Mouse (Mus musculus) stomach, postnatal 0 days (tissue): ENCODE results near the gene Bms1. TPM values are rescaled to one million over a fixed set of nuclear protein-coding genes. Genes with fewer than 3 reads are reported as not detected.

Experiments used
- ATAC-seq: fragments of 200-750 bp; cut with Nextera tagmentation; 2 replicates; pipeline ENCODE4 v1.8.0; 2017; ENCODE audit not compliant: low FRiP score, low TSS enrichment
- DNase-seq: peaks from one replicate; pipeline ENCODE4 v3.0.0-alpha.2; 2016; ENCODE audit warnings: low spot score
- H3K27ac ChIP-seq: fragments of 300-500 bp; sonication (generic); replicated peaks from 2 replicates; pipeline ENCODE4 v1.5.1; 2014; ENCODE audit warnings: mild to moderate bottlenecking, control low read depth
- H3K27me3 ChIP-seq: fragments of 300-500 bp; sonication (generic); 2 replicates; pipeline ENCODE4 v1.6.1; 2014; ENCODE audit warnings: low read length; ENCODE audit not compliant: control insufficient read depth, insufficient read depth
- H3K36me3 ChIP-seq: fragments of 300-500 bp; sonication (generic); 2 replicates; pipeline ENCODE4 v1.6.1; 2014; ENCODE audit warnings: low read length, mixed read lengths; ENCODE audit not compliant: control insufficient read depth, insufficient read depth
- H3K4me1 ChIP-seq: fragments of 300-500 bp; sonication (generic); replicated peaks from 2 replicates; pipeline ENCODE4 v1.6.1; 2014; ENCODE audit warnings: antibody characterized with exemption; ENCODE audit not compliant: control insufficient read depth, insufficient read depth
- H3K4me2 ChIP-seq: fragments of 300-500 bp; sonication (generic); replicated peaks from 2 replicates; pipeline ENCODE4 v1.6.1; 2014; ENCODE audit warnings: low read depth, mild to moderate bottlenecking, control low read depth, moderate library complexity
- H3K4me3 ChIP-seq: fragments of 300-500 bp; sonication (generic); 2 replicates; pipeline ENCODE4 v1.5.1; 2014; ENCODE audit warnings: low read depth, low read length, control low read depth
- H3K9ac ChIP-seq: fragments of 300-500 bp; sonication (generic); 2 replicates; pipeline ENCODE4 v1.6.1; 2014; ENCODE audit warnings: mild to moderate bottlenecking, low read length, control low read depth, mixed read lengths
- H3K9me3 ChIP-seq: fragments of 300-500 bp; sonication (generic); 2 replicates; pipeline ENCODE4 v1.6.1; 2016; ENCODE audit warnings: low read length; ENCODE audit not compliant: control insufficient read depth
- CTCF ChIP-seq: IDR thresholded peaks from 2 replicates; pipeline ENCODE4 v1.5.1; 2016; ENCODE audit warnings: antibody characterized with exemption, low read depth, mild to moderate bottlenecking, moderate library complexity
- EP300 ChIP-seq: optimal IDR thresholded peaks from 2 replicates; pipeline ENCODE3; 2016; ENCODE audit warnings: antibody characterized with exemption
- WGBS: fragments of 180-500 bp; shearing (Covaris S2); extraction: QIAGEN DNeasy Blood & Tissue Kit; methylation state at CpG from one replicate; pipeline ENCODE4 v1.1.7; 2014; 5-methylcytosine and 5-hydroxymethylcytosine counted together
- polyA plus RNA-seq: library from polyadenylated mRNA; unstranded; fragments of >200 nt; fragmentation: Nextera tagmentation; extraction: Ambion mirVana; gene quantifications from 2 replicates; pipeline ENCODE4 v1.2.1, GENCODE M21; 2015

Bms1 gene
- 9.6 and 11.1 TPM in 2 replicates for polyA plus RNA-seq

- ATAC-seq = peak; percentile 98
- Histone ChIP-seq H3K27me3 (no peaks in the 10 kb centered on the region), H3K36me3 (peaks cover 7% of the 10 kb centered on the region), H3K4me1 (0 out of 2 replicates have a peak, but pooled peaks cover 3% of the 10 kb centered on the region), H3K9ac (peak within 1 kb of the TSS; percentile 92), H3K4me3 (peak within 1 kb of the TSS; percentile 97), H3K27ac (peak within 1 kb of the TSS; percentile 91), H3K4me2 (peak within 1 kb of the TSS; percentile 69), H3K9me3 (no peaks in the 10 kb centered on the region)
- DNase-seq = peak; percentile 94
- under 1% methylated on average over 67 of the region's 67 CpGs for WGBS
- TF ChIP-seq EP300 (peak; percentile 38), CTCF (peak; percentile 99)
Observed at GRCm38 (mm10) chr6:118419050-118419920, at the start of gene Bms1. Gene Bms1, minus strand, starts transcription at chr6:118419474.

- ATAC-seq (no peak), DNase-seq (no peak)
- Histone ChIP-seq H3K9ac (no peak overlapping the region), H3K27ac (no peak overlapping the region), H3K4me2 (no peak overlapping the region), H3K4me3 (no peak overlapping the region), H3K27me3 (no peaks in the 10 kb centered on the region), H3K9me3 (no peaks in the 10 kb centered on the region), H3K4me1 (no peaks in the 10 kb centered on the region), H3K36me3 (no peaks in the 10 kb centered on the region)
- TF ChIP-seq CTCF = no peak
- no peak for TF ChIP-seq EP300
- WGBS = 83% methylated on average over 15 of the region's 15 CpGs
Observed at GRCm38 (mm10) chr6:118462069-118462705, 42.9 kb upstream of the Bms1 start.

DNA sequence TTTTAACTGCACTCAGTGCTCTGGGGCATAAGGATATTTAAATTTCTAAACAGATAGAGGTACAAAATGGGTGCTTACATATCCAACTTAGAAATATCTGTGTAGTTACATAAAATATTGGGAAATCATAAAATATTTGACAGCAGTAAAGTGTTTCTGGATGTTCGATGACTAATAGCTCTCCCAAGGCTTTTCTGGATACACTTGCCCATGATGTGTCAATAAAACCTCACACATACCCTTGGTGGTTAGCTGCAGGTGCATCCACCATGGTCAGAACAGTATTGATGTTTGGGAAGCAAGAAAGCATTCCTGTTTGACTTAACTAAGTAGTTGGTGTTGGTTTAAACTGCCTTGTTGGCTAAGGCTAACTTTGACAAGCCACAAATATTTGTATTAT lies 38.5 kb upstream of the Bms1 start:
- ATAC-seq = no peak
- DNase-seq = no peak
- Histone ChIP-seq H3K27me3 (no peaks in the 10 kb centered on the region), H3K9me3 (no peaks in the 10 kb centered on the region), H3K4me3 (no peak overlapping the region), H3K9ac (no peak overlapping the region), H3K4me1 (no peaks in the 10 kb centered on the region), H3K27ac (no peak overlapping the region), H3K4me2 (no peak overlapping the region), H3K36me3 (no peaks in the 10 kb centered on the region)
- WGBS = 84% methylated on average over 1 of the region's 1 CpGs
- no peak for TF ChIP-seq EP300
- TF ChIP-seq CTCF = no peak

GRCm38 (mm10) chr6:118455042-118455631 lies 35.9 kb upstream of the Bms1 start, which contains the start of gene Zfp248:
Gene Zfp248, minus strand, starts transcription at chr6:118455528.
- peak within 1 kb of the TSS; percentile 72 for H3K4me3 ChIP-seq
- peak within 1 kb of the TSS; percentile 88 for H3K9ac ChIP-seq
- H3K27ac ChIP-seq = peak within 1 kb of the TSS; percentile 93
- peak; percentile 75 for TF ChIP-seq CTCF
- TF ChIP-seq EP300 = no peak
- no peaks in the 10 kb centered on the region for H3K27me3 ChIP-seq
- H3K4me2 ChIP-seq = peak within 1 kb of the TSS; percentile 84
- peak; percentile 82 for DNase-seq
- peak; percentile 97 for ATAC-seq
- no peaks in the 10 kb centered on the region for H3K4me1 ChIP-seq
- under 1% methylated on average over 43 of the region's 43 CpGs for WGBS
- no peaks in the 10 kb centered on the region for H3K9me3 ChIP-seq
- H3K36me3 ChIP-seq = no peaks in the 10 kb centered on the region

DNA sequence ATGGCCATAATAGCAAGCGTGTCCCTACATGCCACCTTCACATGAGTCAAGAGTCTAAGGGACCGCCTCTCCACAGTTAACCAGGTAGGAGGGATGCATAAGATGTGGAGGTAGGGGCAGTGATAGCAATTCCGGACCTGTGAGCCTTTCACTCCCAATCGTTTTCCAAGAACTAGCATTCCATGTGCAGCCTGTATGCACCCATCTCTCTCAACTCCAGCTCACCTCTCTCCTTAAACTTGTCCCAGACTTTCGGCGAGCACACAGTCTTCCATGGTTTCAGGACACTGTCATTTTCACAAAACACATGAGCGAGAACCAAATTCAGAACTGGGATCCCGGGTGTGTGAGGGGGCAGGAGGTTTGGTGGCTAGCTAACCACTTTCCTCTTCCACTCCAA lies 35.2 kb upstream of the Bms1 start:
- peak overlapping the region; percentile 93 for H3K27ac ChIP-seq

More for the DNA sequence above, 35.2 kb upstream of the Bms1 start:
- WGBS = 16% methylated on average over 8 of the region's 8 CpGs
- no peaks in the 10 kb centered on the region for H3K9me3 ChIP-seq
- no peaks in the 10 kb centered on the region for H3K27me3 ChIP-seq
- peak overlapping the region; percentile 72 for H3K4me3 ChIP-seq
- DNase-seq (no peak), ATAC-seq (no peak)
- no peaks in the 10 kb centered on the region for H3K36me3 ChIP-seq
- TF ChIP-seq EP300 (no peak), CTCF (no peak)
- peak overlapping the region; percentile 84 for H3K4me2 ChIP-seq
- H3K4me1 ChIP-seq = no peaks in the 10 kb centered on the region
- H3K9ac ChIP-seq = peak overlapping the region; percentile 88
